In the genomic region with DNA sequence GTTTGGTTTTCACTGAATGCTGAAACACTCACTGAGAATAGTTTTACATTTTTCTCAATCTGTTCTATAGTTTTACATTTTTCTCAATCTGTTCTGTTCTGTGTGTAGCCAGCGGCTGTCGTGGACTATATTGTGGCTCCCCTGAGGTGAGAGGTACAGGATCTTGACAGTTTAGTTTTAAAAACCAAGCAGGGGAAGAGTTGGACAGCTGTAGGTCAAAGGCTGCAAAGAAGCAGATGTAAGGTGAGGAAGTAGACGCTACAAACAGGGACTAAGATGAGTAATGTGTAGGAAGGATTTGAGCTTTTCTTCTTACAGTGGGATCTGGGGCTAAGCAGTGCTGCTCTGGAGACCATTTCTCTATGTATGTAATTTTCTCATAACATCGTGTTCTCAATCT, we compare ENCODE assay signal across 19 mouse cellular contexts. TPM values are rescaled to one million over a fixed set of nuclear protein-coding genes. Genes with fewer than 3 reads are reported as not detected.
A peak's percentile ranks its signal among the peaks of the same experiment; 100 is the strongest.
DNase-seq lines count a peak whose midpoint lies in the region; ATAC-seq and TF ChIP-seq lines count a peak whose summit lies in the region.
"Had no signal": no experiment of that assay in that cellular context is flagged by ENCODE, and none has a peak within 500 bp of the region (broad histone marks: within the 10 kb centered on the region; RNA-seq: fewer than 3 reads in every experiment).

No protein-coding gene starts in this region.

- H3K4me3 ChIP-seq in forebrain, postnatal 0 days (ENCODE audit: low read depth, low read length) = no peak overlapping the region
- no peak overlapping the region for H3K4me3 ChIP-seq in forebrain, embryonic 15.5 days
- no peak overlapping the region for H3K4me3 ChIP-seq in stomach, embryonic 15.5 days (replicated peaks)
- no peak overlapping the region for H3K4me3 ChIP-seq in stomach, postnatal 0 days (ENCODE audit: low read depth, low read length)
- no peak overlapping the region for H3K4me3 ChIP-seq in limb, embryonic 14.5 days (replicated peaks; ENCODE audit: low read length)
- H3K4me3 ChIP-seq: embryonic facial prominence, embryonic 15.5 days; forebrain, embryonic 12.5 days; heart, adult 2 months; heart, embryonic 12.5 days; hindbrain, embryonic 10.5 days had no signal

- H3K9me3 ChIP-seq in forebrain, postnatal 0 days (ENCODE audit: low read length) = no peaks in the 10 kb centered on the region
- no peaks in the 10 kb centered on the region for H3K9me3 ChIP-seq in forebrain, embryonic 15.5 days
- H3K9me3 ChIP-seq in stomach, embryonic 15.5 days = no peaks in the 10 kb centered on the region
- H3K9me3 ChIP-seq in stomach, postnatal 0 days (ENCODE audit: control insufficient read depth, low read length) = no peaks in the 10 kb centered on the region
- H3K9me3 ChIP-seq in limb, embryonic 14.5 days (ENCODE audit: control insufficient read depth, low read length) = no peaks in the 10 kb centered on the region
- H3K9me3 ChIP-seq: embryonic facial prominence, embryonic 15.5 days; forebrain, embryonic 12.5 days; heart, embryonic 12.5 days; hindbrain, embryonic 10.5 days had no signal

- no peaks in the 10 kb centered on the region for H3K4me1 ChIP-seq in forebrain, postnatal 0 days (ENCODE audit: insufficient read depth)
- 0 out of 2 replicates have a peak, but pooled peaks cover 5% of the 10 kb centered on the region for H3K4me1 ChIP-seq in forebrain, embryonic 15.5 days
- H3K4me1 ChIP-seq in stomach, embryonic 15.5 days = 0 out of 2 replicates have a peak, but pooled peaks cover 10% of the 10 kb centered on the region
- 0 out of 2 replicates have a peak, but pooled peaks cover 3% of the 10 kb centered on the region for H3K4me1 ChIP-seq in stomach, postnatal 0 days (replicated peaks; ENCODE audit: control insufficient read depth, insufficient read depth)
- H3K4me1 ChIP-seq in limb, embryonic 14.5 days (ENCODE audit: control insufficient read depth, insufficient read depth, low read length) = peaks cover 3% of the 10 kb centered on the region

- TF ChIP-seq POLR2A in limb, embryonic 14.5 days (IDR thresholded peaks at IDR 0.05; ENCODE audit: borderline replicate concordance, extremely low read depth, insufficient read depth, insufficient read length) = no peak

- no peak for TF ChIP-seq CTCF in forebrain, postnatal 0 days (IDR thresholded peaks at IDR 0.05; ENCODE audit: low read depth)
- no peak for TF ChIP-seq CTCF in stomach, postnatal 0 days (IDR thresholded peaks at IDR 0.05; ENCODE audit: low read depth)

- ATAC-seq in forebrain, postnatal 0 days = peak; percentile 50
- no peak for ATAC-seq in forebrain, embryonic 15.5 days (replicated peaks)
- no peak for ATAC-seq in stomach, embryonic 15.5 days (ENCODE audit: insufficient read depth, low FRiP score, low read depth)
- no peak for ATAC-seq in stomach, postnatal 0 days (ENCODE audit: low FRiP score, low TSS enrichment)
- ATAC-seq in limb, embryonic 14.5 days (ENCODE audit: low FRiP score, low read depth) = 0 out of 2 replicates have a peak, but pooled peaks have one; percentile 37

- no peaks in the 10 kb centered on the region for H3K27me3 ChIP-seq in forebrain, postnatal 0 days (ENCODE audit: insufficient read depth, low read length)
- H3K27me3 ChIP-seq in forebrain, embryonic 15.5 days = no peaks in the 10 kb centered on the region
- H3K27me3 ChIP-seq in stomach, embryonic 15.5 days (replicated peaks) = no peaks in the 10 kb centered on the region
- no peaks in the 10 kb centered on the region for H3K27me3 ChIP-seq in stomach, postnatal 0 days (ENCODE audit: control insufficient read depth, insufficient read depth, low read length)
- H3K27me3 ChIP-seq in limb, embryonic 14.5 days (ENCODE audit: control insufficient read depth, insufficient read depth, low read length) = no peaks in the 10 kb centered on the region
- H3K27me3 ChIP-seq: embryonic facial prominence, embryonic 15.5 days; forebrain, embryonic 12.5 days; heart, embryonic 12.5 days had no signal

- no peak overlapping the region for H3K9ac ChIP-seq in forebrain, postnatal 0 days
- no peak overlapping the region for H3K9ac ChIP-seq in forebrain, embryonic 15.5 days (replicated peaks)
- H3K9ac ChIP-seq in stomach, embryonic 15.5 days = no peak overlapping the region
- H3K9ac ChIP-seq in stomach, postnatal 0 days (ENCODE audit: low read length) = no peak overlapping the region
- H3K9ac ChIP-seq in limb, embryonic 14.5 days (ENCODE audit: low read depth, low read length, severe bottlenecking) = no peak overlapping the region
- H3K9ac ChIP-seq: embryonic facial prominence, embryonic 15.5 days; forebrain, embryonic 12.5 days; heart, embryonic 12.5 days; hindbrain, embryonic 14.5 days had no signal

- H3K27ac ChIP-seq in forebrain, postnatal 0 days (ENCODE audit: low read depth, low read length) = no peak overlapping the region
- no peak overlapping the region for H3K27ac ChIP-seq in forebrain, embryonic 15.5 days (replicated peaks)
- peak overlapping the region; percentile 0; the same call in 1 of the 2 replicates for H3K27ac ChIP-seq in stomach, embryonic 15.5 days
- no peak overlapping the region for H3K27ac ChIP-seq in stomach, postnatal 0 days (replicated peaks)
- H3K27ac ChIP-seq in limb, embryonic 14.5 days (replicated peaks; ENCODE audit: low read depth, low read length) = no peak overlapping the region
- H3K27ac ChIP-seq: heart, adult 2 months; hindbrain, embryonic 14.5 days had no signal

- no peak for TF ChIP-seq EP300 in stomach, postnatal 0 days (optimal IDR thresholded peaks at IDR 0.05)

- H3K36me3 ChIP-seq in forebrain, postnatal 0 days (ENCODE audit: insufficient read depth) = no peaks in the 10 kb centered on the region
- no peaks in the 10 kb centered on the region for H3K36me3 ChIP-seq in forebrain, embryonic 15.5 days
- no peaks in the 10 kb centered on the region for H3K36me3 ChIP-seq in stomach, embryonic 15.5 days
- H3K36me3 ChIP-seq in stomach, postnatal 0 days (ENCODE audit: control insufficient read depth, insufficient read depth, low read length) = no peaks in the 10 kb centered on the region
- no peaks in the 10 kb centered on the region for H3K36me3 ChIP-seq in limb, embryonic 14.5 days (ENCODE audit: control insufficient read depth, insufficient read depth, low read length)
- H3K36me3 ChIP-seq: embryonic facial prominence, embryonic 15.5 days; forebrain, embryonic 12.5 days; heart, embryonic 12.5 days; hindbrain, embryonic 10.5 days had no signal

- no peak overlapping the region for H3K4me2 ChIP-seq in forebrain, postnatal 0 days (ENCODE audit: low read depth)
- no peak overlapping the region for H3K4me2 ChIP-seq in forebrain, embryonic 15.5 days (replicated peaks)
- no peak overlapping the region for H3K4me2 ChIP-seq in stomach, embryonic 15.5 days
- no peak overlapping the region for H3K4me2 ChIP-seq in stomach, postnatal 0 days (replicated peaks; ENCODE audit: low read depth)
- no peak overlapping the region for H3K4me2 ChIP-seq in limb, embryonic 14.5 days (replicated peaks; ENCODE audit: low read depth, low read length, severe bottlenecking)
- H3K4me2 ChIP-seq: embryonic facial prominence, embryonic 15.5 days; forebrain, embryonic 12.5 days; heart, embryonic 12.5 days; hindbrain, embryonic 14.5 days had no signal

- DNase-seq in forebrain, postnatal 0 days = no peak
- no peak for DNase-seq in stomach, postnatal 0 days (ENCODE audit: low spot score)
- no peak for DNase-seq in limb, embryonic 14.5 days (ENCODE audit: low spot score)
- DNase-seq in embryo, embryonic 10 days (ENCODE audit: low spot score) = no peak
- DNase-seq in layer of hippocampus, postnatal 25 days (ENCODE audit: extremely low spot score in 1 of 2, low spot score in 1 of 2) = no peak
- DNase-seq: adrenal gland, adult 8-10 months; adrenal gland, postnatal 36 days; cerebellum, adult 2 months; cerebellum, postnatal 10 days; embryo, embryonic 11 days; gastrocnemius, postnatal 10 days had no signal

- WGBS in forebrain, postnatal 0 days = 70% methylated on average over 4 of the region's 4 CpGs
- 78% methylated on average over 4 of the region's 4 CpGs for WGBS in forebrain, embryonic 15.5 days
- 41% methylated on average over 4 of the region's 4 CpGs for WGBS in stomach, embryonic 15.5 days
- WGBS in stomach, postnatal 0 days = 50% methylated on average over 4 of the region's 4 CpGs
- 38% methylated on average over 4 of the region's 4 CpGs for WGBS in limb, embryonic 14.5 days

RNA-seq across cellular contexts. Expression of a gene that starts 46.6 kb away (rescaled TPM):
- total RNA-seq in forebrain, postnatal 0 days (2014; rRNA removed) = 23.5 and 27.8 TPM in 2 replicates
- 40.5 and 52.0 TPM in 2 replicates for polyA plus RNA-seq in forebrain, postnatal 0 days (2015; fragmentation: Nextera tagmentation; extraction: Ambion mirVana)
- 22.2 and 28.1 TPM in 2 replicates for polyA plus RNA-seq in forebrain, embryonic 15.5 days (2015; fragmentation: Nextera tagmentation; extraction: Ambion mirVana)
- polyA plus RNA-seq in stomach, embryonic 15.5 days (2015; fragmentation: Nextera tagmentation; extraction: Ambion mirVana) = 103 and 105 TPM in 2 replicates
- polyA plus RNA-seq in stomach, postnatal 0 days (2015; fragmentation: Nextera tagmentation; extraction: Ambion mirVana) = 164 and 166 TPM in 2 replicates
- polyA plus RNA-seq in limb, embryonic 14.5 days (2012; rRNA removed) = 32.5 and 39.3 TPM in 2 replicates
- polyA plus RNA-seq in limb, embryonic 14.5 days (2014; fragmentation: Nextera tagmentation; extraction: Ambion mirVana) = 102 and 107 TPM in 2 replicates
- total RNA-seq in layer of hippocampus, postnatal 25 days (2021) = 10 to 100 TPM; 64.7 to 82.2 TPM

Comparison
In these comparisons a context has a peak if more than half of its experiments do, and no peak if none do; other contexts are left out.
1. ATAC-seq: peak in forebrain, postnatal 0 days (single experiment) and limb, embryonic 14.5 days (single experiment); none in forebrain, embryonic 15.5 days (single experiment), stomach, embryonic 15.5 days (single experiment) and stomach, postnatal 0 days (single experiment).